Mouse (Mus musculus): ENCODE measurements at regions not wholly inside any gene's neighbourhood (a gene's known extent, or its start where the extent isn't known, plus 50 kb on each side); places are given as distances from the start of the nearest gene placed in this dataset.

DNA sequence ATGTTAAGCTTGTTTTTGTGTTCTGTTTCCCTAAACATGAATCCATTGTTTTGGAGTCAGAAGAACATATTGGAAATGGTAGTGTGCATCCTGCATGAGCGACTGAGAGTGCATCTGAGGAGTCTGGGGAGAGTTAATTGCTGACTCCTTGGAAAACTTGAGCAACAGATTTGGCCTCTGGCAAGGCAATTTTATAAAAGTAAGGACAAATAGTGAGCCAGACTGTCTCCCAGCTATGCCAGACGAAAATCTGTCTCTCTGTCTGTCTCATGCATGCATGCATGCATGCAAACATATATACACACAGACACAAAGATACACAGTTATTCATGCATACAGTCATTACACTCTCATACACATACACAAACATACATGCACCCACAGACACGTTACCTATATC, 2232.7 kb downstream of the 4930444P10Rik start:
- WGBS = 21% methylated on average over 3 of the region's 3 CpGs
- peak; percentile 18; the same call in 1 of the 2 replicates for ATAC-seq
- Histone ChIP-seq H3K4me2 (ENCODE audit: low read length) (no peak overlapping the region), H3K4me1 (ENCODE audit: control insufficient read depth, insufficient read depth, low read length) (peaks cover 6% of the 10 kb centered on the region; the same call in 1 of the 2 replicates), H3K27ac (ENCODE audit: low read depth, low read length) (no peak overlapping the region), H3K4me3 (ENCODE audit: low read depth, low read length) (no peak overlapping the region), H3K36me3 (ENCODE audit: control insufficient read depth, insufficient read depth, low read length) (no peaks in the 10 kb centered on the region), H3K9me3 (replicated peaks; ENCODE audit: control insufficient read depth, low read length) (no peaks in the 10 kb centered on the region), H3K27me3 (replicated peaks; ENCODE audit: control insufficient read depth, insufficient read depth, low read length) (no peaks in the 10 kb centered on the region), H3K9ac (ENCODE audit: low read length) (no peak overlapping the region)
- peak; percentile 33 for DNase-seq (ENCODE audit: low spot score)

DNA sequence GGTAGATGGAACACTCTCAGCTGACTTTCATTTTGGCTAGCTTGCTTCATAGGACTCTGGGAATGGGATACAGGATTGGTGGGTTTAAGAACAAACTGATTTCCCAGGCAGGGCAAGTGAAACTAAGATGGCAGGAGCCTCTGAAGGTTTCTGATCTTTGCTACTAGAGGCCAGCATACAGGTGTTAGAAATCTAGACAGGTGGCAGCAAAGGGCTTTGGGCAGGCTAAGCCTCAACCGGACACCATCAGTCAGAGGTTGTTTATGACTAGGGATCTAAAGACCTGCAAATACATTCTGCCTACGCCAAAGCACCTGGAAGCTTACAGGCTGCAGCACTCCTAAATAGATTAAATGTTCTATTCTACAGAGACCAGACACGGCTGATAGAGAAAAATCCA, 2233.4 kb downstream of the 4930444P10Rik start:
- no peak overlapping the region for H3K27ac ChIP-seq (ENCODE audit: low read depth, low read length)
- no peak overlapping the region for H3K4me3 ChIP-seq (ENCODE audit: low read depth, low read length)
- H3K9ac ChIP-seq (ENCODE audit: low read length) = no peak overlapping the region
- no peaks in the 10 kb centered on the region for H3K36me3 ChIP-seq (ENCODE audit: control insufficient read depth, insufficient read depth, low read length)
- ATAC-seq (no peak), DNase-seq (ENCODE audit: low spot score) (peak; percentile 4)
- peaks cover 6% of the 10 kb centered on the region; the same call in 1 of the 2 replicates for H3K4me1 ChIP-seq (ENCODE audit: control insufficient read depth, insufficient read depth, low read length)
- no peak overlapping the region for H3K4me2 ChIP-seq (ENCODE audit: low read length)
- WGBS = 63% methylated on average over 3 of the region's 3 CpGs
- H3K27me3 ChIP-seq (replicated peaks; ENCODE audit: control insufficient read depth, insufficient read depth, low read length) = no peaks in the 10 kb centered on the region
- no peaks in the 10 kb centered on the region for H3K9me3 ChIP-seq (replicated peaks; ENCODE audit: control insufficient read depth, low read length)

DNA sequence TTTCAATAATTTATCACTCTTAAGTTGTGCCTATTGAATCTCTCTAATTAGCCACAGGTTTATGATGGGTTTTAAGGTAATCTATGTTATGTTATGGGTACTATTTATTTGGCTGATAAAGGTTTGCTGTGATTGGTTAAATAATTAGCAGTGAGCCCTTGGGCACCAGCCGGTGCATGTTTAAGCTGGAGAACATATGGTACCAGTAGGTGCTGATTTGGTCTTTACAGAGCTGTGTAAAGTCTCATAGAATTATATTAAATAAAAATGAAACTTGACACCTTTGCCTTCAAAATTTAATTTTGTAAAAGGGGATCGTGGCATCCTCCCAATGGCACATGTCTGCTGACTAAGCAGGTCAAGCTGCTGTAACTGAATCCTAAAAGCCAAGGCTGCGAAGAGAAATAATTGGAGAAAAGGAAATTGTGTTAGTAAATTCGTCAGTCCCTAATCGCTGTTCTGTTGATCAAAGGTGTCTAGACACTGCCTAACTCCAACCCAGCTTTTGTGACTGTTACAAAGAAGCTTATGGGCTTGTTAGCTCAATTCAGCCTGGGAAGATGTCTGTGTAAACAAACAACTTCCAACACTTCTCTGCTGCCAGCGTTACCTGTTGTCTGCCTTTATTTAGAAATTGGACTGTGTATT, 2234.6 kb downstream of the 4930444P10Rik start:
- Histone ChIP-seq H3K9me3 (replicated peaks; ENCODE audit: control insufficient read depth, low read length) (no peaks in the 10 kb centered on the region), H3K4me1 (ENCODE audit: control insufficient read depth, insufficient read depth, low read length) (peaks cover 6% of the 10 kb centered on the region; the same call in 1 of the 2 replicates), H3K4me2 (ENCODE audit: low read length) (no peak overlapping the region), H3K27ac (ENCODE audit: low read depth, low read length) (no peak overlapping the region), H3K4me3 (ENCODE audit: low read depth, low read length) (no peak overlapping the region), H3K9ac (ENCODE audit: low read length) (no peak overlapping the region), H3K36me3 (ENCODE audit: control insufficient read depth, insufficient read depth, low read length) (no peaks in the 10 kb centered on the region), H3K27me3 (replicated peaks; ENCODE audit: control insufficient read depth, insufficient read depth, low read length) (no peaks in the 10 kb centered on the region)
- ATAC-seq = peak; percentile 78
- peak; percentile 67 for DNase-seq (ENCODE audit: low spot score)
- WGBS = 13% methylated on average over 6 of the region's 6 CpGs

DNA sequence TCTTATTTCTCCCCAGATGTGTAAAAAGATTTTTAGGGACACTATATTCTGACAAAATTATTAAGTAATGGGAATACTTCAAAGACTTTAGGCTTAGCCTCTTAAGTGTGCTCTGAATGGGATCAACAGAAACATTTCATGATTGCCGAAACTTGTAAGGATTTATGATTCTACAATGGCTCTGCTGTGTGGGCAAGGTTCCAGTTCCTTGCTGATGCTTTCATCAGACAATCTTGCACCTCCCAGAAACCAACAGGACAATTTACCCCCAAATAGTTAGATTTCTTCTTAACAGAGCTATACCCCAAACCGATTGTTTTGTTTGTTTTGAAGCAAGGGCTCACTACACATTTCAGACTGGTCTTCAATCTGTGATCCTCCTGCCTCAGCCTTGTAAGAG, 2236.1 kb downstream of the 4930444P10Rik start:
- ATAC-seq = no peak
- peaks cover 6% of the 10 kb centered on the region; the same call in 1 of the 2 replicates for H3K4me1 ChIP-seq (ENCODE audit: control insufficient read depth, insufficient read depth, low read length)
- 82% methylated on average over 2 of the region's 2 CpGs for whole genome bisulfite sequencing

DNA sequence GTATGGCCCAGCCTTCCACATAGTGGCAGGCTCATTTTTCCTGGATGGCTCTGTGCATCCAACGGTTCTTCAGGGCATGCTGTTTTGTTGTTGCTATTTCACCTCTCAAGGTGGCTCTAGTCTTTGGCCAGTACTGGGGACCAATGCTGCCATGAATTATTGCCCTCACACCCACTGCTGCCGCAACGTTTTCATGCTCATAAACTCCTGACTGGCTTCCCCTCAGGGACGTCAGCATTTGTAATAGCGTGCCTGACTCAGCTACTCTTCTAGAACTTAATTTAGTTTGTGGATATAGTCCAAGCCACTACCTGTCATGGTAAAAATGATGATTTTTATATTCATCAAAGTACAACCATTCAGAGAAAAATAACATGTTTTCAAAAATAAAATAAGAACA, 2242.0 kb downstream of the 4930444P10Rik start:
- WGBS = 89% methylated on average over 5 of the region's 5 CpGs
- no peaks in the 10 kb centered on the region for H3K27me3 ChIP-seq (replicated peaks; ENCODE audit: control insufficient read depth, insufficient read depth, low read length)
- ATAC-seq (no peak), DNase-seq (ENCODE audit: low spot score) (no peak)
- H3K27ac ChIP-seq (ENCODE audit: low read depth, low read length) = no peak overlapping the region
- H3K36me3 ChIP-seq (ENCODE audit: control insufficient read depth, insufficient read depth, low read length) = no peaks in the 10 kb centered on the region
- H3K4me2 ChIP-seq (ENCODE audit: low read length) = no peak overlapping the region
- H3K9ac ChIP-seq (ENCODE audit: low read length) = no peak overlapping the region
- no peaks in the 10 kb centered on the region for H3K9me3 ChIP-seq (replicated peaks; ENCODE audit: control insufficient read depth, low read length)
- no peak overlapping the region for H3K4me3 ChIP-seq (ENCODE audit: low read depth, low read length)
- no peaks in the 10 kb centered on the region for H3K4me1 ChIP-seq (ENCODE audit: control insufficient read depth, insufficient read depth, low read length)

More for the DNA sequence above, 2236.1 kb downstream of the 4930444P10Rik start:
- no peak for DNase-seq (ENCODE audit: low spot score)
- no peak overlapping the region for H3K4me2 ChIP-seq (ENCODE audit: low read length)
- H3K27ac ChIP-seq (ENCODE audit: low read depth, low read length) = no peak overlapping the region
- no peaks in the 10 kb centered on the region for H3K9me3 ChIP-seq (replicated peaks; ENCODE audit: control insufficient read depth, low read length)
- H3K4me3 ChIP-seq (ENCODE audit: low read depth, low read length) = no peak overlapping the region
- no peak overlapping the region for H3K9ac ChIP-seq (ENCODE audit: low read length)
- no peaks in the 10 kb centered on the region for H3K36me3 ChIP-seq (ENCODE audit: control insufficient read depth, insufficient read depth, low read length)
- no peaks in the 10 kb centered on the region for H3K27me3 ChIP-seq (replicated peaks; ENCODE audit: control insufficient read depth, insufficient read depth, low read length)

DNA sequence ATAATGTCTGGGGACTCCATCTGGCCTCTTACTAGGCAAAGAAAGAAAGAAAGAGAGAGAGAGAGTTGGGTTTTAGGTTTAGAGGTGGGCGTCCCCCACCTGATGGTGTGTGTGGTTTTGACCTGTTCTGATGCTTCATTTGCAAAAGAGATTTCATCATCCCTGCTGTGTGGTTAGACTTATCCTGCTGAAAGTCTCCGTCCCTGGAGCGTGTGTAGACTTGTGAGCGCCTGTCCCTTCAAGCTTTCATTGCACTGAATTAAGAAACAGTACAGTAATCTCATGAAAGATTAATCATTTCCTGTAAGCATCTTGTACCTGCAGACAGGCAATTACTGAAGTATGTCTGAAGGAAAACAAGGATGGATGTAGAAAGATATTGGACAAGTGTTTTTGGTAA, 2244.1 kb downstream of the 4930444P10Rik start:
- no peak overlapping the region for H3K4me2 ChIP-seq (ENCODE audit: low read length)
- no peaks in the 10 kb centered on the region for H3K4me1 ChIP-seq (ENCODE audit: control insufficient read depth, insufficient read depth, low read length)
- WGBS = 81% methylated on average over 4 of the region's 4 CpGs
- H3K9ac ChIP-seq (ENCODE audit: low read length) = no peak overlapping the region
- no peak for DNase-seq (ENCODE audit: low spot score)
- no peaks in the 10 kb centered on the region for H3K27me3 ChIP-seq (replicated peaks; ENCODE audit: control insufficient read depth, insufficient read depth, low read length)
- ATAC-seq = no peak
- no peak overlapping the region for H3K4me3 ChIP-seq (ENCODE audit: low read depth, low read length)
- H3K9me3 ChIP-seq (replicated peaks; ENCODE audit: control insufficient read depth, low read length) = no peaks in the 10 kb centered on the region
- no peak overlapping the region for H3K27ac ChIP-seq (ENCODE audit: low read depth, low read length)
- H3K36me3 ChIP-seq (ENCODE audit: control insufficient read depth, insufficient read depth, low read length) = no peaks in the 10 kb centered on the region

DNA sequence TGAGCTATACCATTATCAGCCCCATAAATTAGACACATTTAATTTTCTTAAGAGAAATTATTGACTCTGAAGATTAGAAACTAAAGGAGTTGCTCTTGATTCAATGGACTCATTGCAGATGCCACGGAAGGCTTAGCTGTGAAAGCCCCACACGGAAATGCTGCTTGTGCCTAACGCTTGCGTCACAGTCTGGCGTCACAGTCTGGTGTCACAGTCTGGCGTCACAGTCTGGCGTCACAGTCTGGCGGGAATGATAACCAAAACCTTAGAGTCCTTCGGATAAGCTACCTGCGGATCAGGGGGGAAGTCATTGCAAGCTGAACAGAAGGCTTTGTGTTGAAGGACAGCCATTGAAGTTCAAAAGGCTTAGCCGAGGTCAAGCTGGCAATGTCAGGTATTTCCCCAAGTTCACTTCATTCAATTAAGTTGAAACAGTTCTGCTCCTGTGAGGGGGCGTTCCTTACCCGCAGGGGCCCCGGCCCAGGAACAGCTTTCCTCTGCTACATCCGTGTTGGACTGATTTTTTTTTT, 2246.7 kb downstream of the 4930444P10Rik start:
- no peaks in the 10 kb centered on the region for H3K9me3 ChIP-seq (replicated peaks; ENCODE audit: control insufficient read depth, low read length)
- no peaks in the 10 kb centered on the region for H3K4me1 ChIP-seq (ENCODE audit: control insufficient read depth, insufficient read depth, low read length)
- ATAC-seq = no peak
- H3K9ac ChIP-seq (ENCODE audit: low read length) = no peak overlapping the region
- DNase-seq (ENCODE audit: low spot score) = peak; percentile 10
- no peak overlapping the region for H3K4me3 ChIP-seq (ENCODE audit: low read depth, low read length)
- WGBS = 67% methylated on average over 15 of the region's 15 CpGs
- H3K4me2 ChIP-seq (ENCODE audit: low read length) = no peak overlapping the region
- H3K27ac ChIP-seq (ENCODE audit: low read depth, low read length) = no peak overlapping the region
- no peaks in the 10 kb centered on the region for H3K36me3 ChIP-seq (ENCODE audit: control insufficient read depth, insufficient read depth, low read length)
- no peaks in the 10 kb centered on the region for H3K27me3 ChIP-seq (replicated peaks; ENCODE audit: control insufficient read depth, insufficient read depth, low read length)

DNA sequence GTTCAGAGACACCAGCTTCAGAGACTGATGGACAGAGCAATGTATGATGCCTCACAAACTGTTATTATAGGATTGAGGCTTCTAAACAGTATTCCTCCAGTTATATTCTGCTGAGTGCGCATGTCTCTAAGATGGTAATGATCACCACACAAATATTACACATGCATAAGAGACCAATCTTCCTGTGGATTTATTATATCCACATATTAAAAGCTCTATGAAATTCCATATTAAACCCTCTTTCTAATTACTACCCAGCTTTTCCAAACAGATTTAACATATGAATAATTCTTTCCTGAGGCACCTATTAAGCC, 2252.9 kb downstream of the 4930444P10Rik start:
- no peaks in the 10 kb centered on the region for H3K9me3 ChIP-seq (replicated peaks; ENCODE audit: control insufficient read depth, low read length)
- H3K4me1 ChIP-seq (ENCODE audit: control insufficient read depth, insufficient read depth, low read length) = no peaks in the 10 kb centered on the region
- no peak for DNase-seq (ENCODE audit: low spot score)
- no peaks in the 10 kb centered on the region for H3K27me3 ChIP-seq (replicated peaks; ENCODE audit: control insufficient read depth, insufficient read depth, low read length)
- WGBS = 98% methylated on average over 1 of the region's 1 CpGs
- H3K9ac ChIP-seq (ENCODE audit: low read length) = no peak overlapping the region
- H3K27ac ChIP-seq (ENCODE audit: low read depth, low read length) = no peak overlapping the region
- no peak for ATAC-seq
- H3K4me3 ChIP-seq (ENCODE audit: low read depth, low read length) = no peak overlapping the region
- H3K4me2 ChIP-seq (ENCODE audit: low read length) = no peak overlapping the region
- H3K36me3 ChIP-seq (ENCODE audit: control insufficient read depth, insufficient read depth, low read length) = no peaks in the 10 kb centered on the region

DNA sequence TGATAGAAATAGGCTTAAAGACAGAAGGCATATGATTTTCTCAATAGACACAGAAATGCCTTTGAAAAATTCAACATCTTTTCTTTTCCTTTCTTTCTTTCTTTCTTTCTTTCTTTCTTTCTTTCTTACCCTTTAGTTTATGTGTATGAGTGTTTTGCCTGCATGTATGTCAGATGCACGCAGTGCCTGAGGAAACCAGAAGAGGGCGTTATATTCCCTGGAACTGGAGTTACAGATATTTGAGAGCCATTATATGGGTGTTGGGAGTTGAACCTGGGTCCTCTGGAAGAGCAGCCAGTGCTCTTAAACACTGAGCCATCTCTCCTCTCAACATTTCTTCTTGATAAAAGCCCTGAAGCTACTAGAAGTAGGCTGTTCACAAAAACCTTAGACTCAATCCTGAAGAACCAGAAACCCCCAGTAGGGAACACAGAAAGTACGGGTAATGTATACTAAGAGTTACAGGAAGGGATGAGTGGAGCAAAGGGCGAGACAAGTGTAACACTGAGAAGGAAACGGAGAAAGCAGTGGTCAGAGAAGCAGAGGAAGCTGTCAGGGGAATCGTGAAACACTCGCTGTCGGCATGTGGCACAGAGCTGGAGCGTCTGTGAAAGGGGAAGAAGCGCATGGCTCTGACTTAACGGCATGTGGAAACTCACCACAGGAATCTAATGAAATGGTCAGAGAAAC, 2253.4 kb downstream of the 4930444P10Rik start:
- Histone ChIP-seq H3K36me3 (ENCODE audit: control insufficient read depth, insufficient read depth, low read length) (no peaks in the 10 kb centered on the region), H3K27me3 (replicated peaks; ENCODE audit: control insufficient read depth, insufficient read depth, low read length) (no peaks in the 10 kb centered on the region), H3K4me3 (ENCODE audit: low read depth, low read length) (no peak overlapping the region), H3K27ac (ENCODE audit: low read depth, low read length) (no peak overlapping the region), H3K4me2 (ENCODE audit: low read length) (no peak overlapping the region), H3K9me3 (replicated peaks; ENCODE audit: control insufficient read depth, low read length) (no peaks in the 10 kb centered on the region), H3K9ac (ENCODE audit: low read length) (no peak overlapping the region), H3K4me1 (ENCODE audit: control insufficient read depth, insufficient read depth, low read length) (no peaks in the 10 kb centered on the region)
- DNase-seq (ENCODE audit: low spot score) (no peak), ATAC-seq (no peak)
- 76% methylated on average over 11 of the region's 11 CpGs for whole genome bisulfite sequencing
